Mouse (Mus musculus): ENCODE data around the gene Rps15.

The Rps15 gene

DNA sequence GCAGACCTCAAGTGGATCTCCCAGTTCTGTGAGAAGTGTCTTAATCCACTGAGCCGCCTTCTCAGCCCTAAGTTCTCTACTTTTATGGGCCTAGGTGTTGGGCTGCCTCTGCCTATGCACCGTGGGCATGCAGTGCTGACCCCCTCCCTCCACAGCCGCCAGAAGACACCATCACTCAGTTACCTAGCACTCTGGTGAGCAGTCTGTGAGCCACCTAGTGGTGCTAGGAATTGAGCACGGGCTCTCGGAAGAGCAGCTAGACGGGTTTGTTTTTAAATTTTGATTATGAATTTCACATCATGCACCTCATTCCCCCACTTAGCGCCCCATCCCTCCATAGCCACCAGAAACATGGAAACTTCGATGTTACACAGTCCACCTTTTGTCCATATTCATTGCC, 3.6 kb upstream of the Rps15 start:
- in situ Hi-C loops (cut with MboI, MseI), result no loop called here

DNA sequence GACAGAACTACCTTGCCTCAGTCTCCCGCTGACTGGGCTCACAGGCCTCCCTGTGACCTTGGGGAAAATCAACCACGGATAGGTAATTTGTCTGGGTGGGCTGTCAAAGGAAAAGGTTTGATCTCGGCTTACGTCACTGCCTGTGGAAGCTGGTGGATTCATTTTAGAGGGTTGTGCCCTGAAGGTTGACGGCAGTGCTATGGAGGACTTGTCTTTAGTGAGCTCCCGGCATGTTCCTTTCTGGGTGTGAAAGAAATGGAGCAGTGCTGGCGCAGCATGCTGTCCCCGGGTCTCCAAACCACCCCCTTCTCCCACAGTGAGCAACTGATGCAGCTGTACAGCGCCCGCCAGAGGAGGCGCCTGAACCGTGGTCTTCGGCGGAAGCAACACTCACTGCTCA, 1.1 kb downstream of the Rps15 start:
- in situ Hi-C loops (cut with MboI, MseI), result no loop called here

DNA sequence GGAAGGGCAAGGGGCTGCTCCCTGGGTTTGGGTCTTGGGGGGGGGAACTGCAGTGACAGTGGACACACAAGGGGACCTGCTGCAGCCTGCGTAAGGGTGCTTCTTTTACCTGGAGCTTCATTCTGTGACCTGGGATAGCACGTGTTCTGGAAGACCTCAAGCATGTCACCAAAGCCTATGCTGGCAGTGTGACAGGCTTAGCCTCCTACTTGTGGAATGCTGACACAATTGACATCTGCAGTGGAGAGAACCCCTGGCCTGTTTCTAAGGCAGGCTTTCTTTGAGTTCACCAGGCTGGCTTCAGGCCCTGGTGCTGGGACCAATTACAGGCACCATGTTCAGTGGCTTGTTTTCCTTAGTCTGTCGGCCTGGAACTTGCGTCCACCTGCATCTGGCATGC, 2.1 kb downstream of the Rps15 start:
- in situ Hi-C loops (cut with MboI, MseI), result no loop called here

DNA sequence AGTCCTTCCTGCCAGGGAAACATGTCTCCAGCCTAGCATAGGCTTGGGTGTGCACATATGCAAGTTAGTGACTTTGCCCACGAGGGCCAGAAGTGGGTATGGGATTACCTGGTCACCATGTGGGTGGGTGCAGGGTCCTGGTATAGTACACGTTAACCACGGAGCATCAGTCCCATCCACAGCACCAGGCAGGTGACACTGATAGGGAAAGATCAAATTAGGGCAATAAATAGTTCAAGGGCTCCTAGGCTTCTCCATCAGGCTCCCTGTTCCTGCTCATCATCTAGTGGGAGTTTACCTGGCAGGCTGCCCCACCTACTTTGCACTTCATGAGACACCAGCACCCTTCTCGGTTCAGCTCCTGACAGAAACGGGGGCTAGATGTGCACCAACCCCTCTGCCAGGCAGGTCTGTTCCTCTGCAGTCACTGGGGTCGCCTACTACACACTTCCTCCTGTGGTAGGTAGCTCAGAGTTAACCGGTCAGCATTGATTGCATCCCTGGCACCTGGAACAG, 2.6 kb downstream of the Rps15 start:
- in situ Hi-C loops (cut with MboI, MseI), result no loop called here

DNA sequence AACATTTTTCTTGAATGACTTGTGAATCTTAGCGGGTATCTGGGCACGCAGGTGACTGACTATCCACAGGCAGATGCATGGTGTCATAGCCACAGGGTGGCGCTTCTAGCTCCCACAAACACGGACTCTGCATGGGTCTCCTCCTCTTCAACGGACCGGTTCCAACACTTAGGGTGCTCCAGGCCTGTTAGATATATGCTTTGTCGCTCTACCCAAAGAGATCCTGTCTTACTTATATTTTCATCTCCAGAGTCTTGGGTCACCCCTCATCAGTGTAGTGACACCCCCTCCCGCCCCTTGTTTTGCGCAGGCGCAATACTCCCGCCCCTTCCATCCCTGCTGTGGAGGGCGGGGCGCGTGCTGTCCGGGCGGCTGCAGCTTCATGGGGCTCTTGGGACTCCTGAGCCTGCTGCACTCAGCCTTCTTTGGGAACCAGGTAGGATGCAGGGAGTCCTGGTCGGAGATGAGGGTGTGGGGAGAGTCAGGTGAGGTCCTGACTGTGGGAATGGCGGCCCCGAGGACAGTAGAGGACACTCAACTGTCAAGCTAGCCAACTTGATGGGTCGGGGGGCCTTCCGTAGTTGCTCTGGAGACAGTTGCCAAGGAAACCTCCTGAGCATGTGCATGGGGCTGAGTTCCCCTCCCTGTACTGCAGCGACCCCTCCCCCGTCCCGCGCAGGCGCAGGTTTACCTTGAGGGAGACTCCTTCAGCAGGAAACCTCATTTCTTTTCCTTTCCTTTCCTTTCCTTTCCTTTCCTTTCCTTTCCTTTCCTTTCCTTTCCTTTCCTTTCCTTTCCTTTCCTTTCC, 3.6 kb downstream of the Rps15 start, which contains the start of gene Apc2:
Gene Apc2, plus strand, starts transcription at position 360 of the 808 bp plus-strand sequence.
- in situ Hi-C loops (cut with MboI, MseI), result no loop called here

DNA sequence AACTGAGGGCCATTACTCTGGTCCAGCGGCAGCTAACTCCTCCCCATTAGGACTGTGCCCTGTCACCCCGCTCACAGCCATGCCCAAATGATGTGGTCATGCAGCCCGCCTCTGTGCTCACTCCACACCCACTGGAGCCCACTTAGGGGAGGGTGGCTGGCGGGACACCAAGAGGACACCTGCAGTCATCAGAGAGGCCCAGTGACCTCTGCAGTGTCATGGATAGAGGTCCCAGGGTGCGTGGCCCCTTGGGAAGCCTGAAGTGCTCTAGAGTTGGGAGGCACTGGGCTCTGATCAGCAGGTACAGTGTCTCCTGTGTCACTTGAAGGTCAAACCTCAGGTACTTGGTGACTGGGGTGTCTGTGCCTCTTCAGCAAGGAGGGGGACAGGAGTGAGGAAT, 4.6 kb downstream of the Rps15 start:
- in situ Hi-C loops (cut with MboI, MseI), result no loop called here

DNA sequence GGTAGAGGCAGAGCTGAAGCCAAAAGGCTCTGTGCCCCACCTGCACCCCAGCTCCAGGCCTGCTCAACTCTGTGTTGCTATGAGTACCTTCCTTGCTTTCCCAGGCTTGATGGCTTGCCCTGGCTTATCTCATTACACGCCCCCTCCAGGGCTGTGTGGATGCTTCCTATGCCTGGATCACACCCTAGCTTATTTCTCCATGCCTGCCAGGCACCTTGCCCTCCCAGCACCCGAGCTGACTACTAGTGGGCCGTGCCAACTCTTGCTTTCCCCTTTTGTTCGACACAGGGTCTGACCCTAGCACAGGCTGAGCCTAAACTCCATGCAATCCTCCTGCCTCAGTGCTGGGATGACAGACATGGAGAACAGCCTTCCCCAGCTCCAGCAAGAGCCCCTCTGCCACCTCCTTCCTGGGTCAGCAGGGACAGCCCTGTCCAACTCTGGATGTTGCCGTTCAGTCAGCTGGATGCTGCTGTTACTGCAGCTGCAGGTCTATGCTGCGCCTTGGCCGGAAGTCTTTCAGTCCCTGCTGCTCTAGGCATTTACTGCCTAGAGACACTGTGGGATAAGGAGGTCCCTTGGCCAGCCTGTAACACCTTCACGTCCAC, 5.4 kb downstream of the Rps15 start:
- in situ Hi-C loops (cut with MboI, MseI), result no loop called here

DNA sequence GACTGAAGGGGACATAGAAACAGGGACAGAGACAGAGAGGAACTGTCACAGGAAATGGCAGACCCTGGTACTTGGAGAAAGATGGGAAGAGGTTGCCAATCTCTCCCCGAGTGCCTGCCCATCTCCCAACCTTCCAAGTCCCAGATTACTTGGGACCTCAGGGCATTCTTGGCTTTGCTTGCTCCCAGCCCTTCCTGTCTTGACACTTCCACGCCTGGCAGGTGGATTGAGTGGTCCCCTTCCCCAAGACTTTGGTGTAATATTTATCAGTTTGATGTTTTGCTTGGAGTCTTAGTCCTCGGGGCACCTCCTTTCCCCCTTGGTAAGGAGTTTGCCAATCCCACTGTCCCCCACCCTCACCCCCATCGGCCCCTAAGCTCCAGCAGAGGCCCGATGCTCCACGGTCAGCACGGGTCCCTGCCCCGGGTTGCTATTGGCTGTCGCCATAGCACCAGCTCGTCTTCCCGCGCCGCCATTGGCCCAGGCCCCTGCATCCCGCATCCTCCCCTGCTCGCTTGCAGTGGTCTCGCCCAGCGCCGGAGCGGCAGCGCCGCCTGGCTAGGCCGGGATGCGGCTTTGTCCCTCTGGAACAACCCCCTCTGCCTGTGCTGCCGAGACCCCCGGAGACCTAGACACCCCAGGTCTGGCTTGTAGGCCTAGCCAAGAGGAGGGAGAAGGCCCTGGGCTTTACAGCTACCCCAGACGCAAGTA, 6.5 kb downstream of the Rps15 start:
- in situ Hi-C loops (cut with MboI, MseI), result no loop called here

DNA sequence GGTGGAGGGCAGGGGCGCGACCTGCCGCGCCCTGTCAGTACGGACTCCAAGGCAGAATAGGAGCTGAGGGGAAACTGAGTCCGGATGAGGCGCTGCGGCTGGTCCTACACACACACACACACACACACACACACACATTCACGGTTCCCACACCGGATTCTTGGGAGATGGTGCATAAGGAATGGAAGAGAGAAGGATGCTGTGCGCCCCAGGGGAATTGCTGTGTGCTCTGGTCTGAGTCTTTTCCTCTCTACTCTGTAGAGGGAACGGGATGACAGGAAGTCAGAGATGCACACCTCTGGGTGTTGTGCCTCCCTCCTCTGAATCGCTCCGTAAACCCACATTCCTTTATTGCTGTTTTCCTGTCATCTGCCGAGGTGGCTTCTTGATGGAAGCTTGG, 7.0 kb downstream of the Rps15 start:
- in situ Hi-C loops (cut with MboI, MseI), result no loop called here

DNA sequence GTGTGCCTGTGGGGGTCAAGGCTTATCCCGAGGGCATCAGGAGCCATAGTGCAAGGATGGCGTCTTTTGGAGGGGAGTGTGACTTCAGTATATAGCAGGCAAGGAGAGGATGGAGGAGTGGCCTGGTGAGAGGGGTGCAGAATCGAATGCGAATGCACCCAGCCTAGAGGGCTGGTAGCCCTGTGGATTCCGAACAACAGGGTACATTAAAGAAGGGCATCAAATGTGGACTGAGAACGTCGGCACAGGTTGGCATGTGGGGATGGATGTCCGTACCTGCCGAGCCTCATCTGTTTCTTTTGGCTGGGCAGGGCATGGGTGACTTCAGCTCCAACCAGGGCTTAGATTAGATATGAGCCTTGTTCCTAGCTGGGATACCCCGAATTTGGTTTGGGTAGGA, 7.6 kb downstream of the Rps15 start:
- in situ Hi-C loops (cut with MboI, MseI), result no loop called here

DNA sequence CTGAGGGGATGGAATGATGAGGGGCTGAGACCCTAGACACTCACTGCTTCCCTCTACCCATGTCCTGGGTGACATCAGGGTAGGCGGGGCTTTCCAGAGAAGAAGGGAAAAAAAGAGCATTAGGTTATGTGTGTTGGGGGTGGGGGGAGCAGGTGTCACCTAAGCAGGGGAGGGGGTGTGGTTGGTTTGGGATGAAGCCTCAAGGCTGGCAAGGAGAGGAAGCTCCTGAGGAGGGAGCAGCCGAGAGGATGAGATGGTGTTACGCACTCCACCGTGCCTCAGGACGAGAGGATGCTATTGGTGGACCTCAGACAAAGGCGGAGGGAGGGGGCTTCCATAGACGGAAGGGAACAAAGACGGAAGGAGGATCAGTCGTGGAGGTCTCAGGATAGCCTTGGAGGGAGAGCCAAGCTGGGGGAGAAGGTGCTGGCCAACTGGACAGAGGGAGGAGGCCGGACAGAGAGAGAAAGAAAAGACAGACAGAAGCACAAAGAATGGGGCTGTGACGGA, 8.5 kb downstream of the Rps15 start:
- in situ Hi-C loops (cut with MboI, MseI), result no loop called here

DNA sequence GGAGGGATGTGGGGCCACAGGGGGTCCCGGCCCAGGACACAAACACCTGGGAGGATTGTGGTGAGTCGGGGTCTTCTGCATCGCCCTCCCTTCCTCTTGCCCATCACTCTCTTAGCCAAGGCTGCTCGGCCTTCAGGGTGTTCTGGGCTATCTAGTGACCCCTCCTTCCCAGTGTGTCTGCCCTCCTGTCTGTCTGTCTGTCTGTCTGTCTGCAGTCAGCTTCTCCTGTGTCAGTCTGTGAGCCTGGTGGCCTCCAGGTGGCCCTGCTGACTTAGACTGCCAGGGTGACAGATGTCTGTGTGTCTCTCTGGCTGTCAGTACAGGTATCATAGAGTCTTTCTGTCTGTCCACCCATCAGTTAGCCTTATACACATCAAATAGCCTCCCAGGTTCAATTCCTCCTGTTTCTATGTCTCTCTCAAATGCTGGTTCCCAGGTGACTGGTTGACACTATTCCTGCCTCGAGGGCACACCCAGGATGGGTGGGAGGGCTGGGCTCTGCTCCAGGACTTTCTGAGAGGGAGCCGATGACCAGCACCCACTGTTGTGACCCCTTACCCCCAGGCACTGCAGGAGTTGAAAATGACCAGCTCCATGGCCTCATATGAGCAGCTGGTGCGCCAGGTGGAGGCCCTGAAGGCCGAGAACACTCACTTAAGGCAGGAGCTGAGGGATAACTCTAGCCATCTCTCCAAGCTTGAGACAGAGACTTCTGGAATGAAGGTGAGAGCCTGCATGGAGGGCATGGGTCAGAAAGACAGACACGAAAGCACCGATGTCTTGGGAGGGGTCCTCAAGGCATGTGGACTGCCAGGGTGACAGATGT, 9.2 kb downstream of the Rps15 start:
- in situ Hi-C loops (cut with MboI, MseI), result no loop called here

DNA sequence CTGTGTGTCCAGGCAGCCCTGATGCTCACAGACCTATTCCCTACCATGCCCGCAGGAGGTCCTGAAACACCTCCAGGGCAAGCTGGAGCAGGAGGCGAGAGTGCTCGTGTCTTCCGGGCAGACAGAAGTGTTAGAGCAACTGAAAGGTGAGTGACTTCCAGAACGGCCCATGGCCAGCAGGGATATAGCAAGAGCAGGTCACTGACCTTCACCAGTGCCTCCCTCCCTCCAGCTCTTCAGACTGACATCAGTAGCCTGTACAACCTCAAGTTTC, 9.8 kb downstream of the Rps15 start:
- in situ Hi-C loops (cut with MboI, MseI), result no loop called here

DNA sequence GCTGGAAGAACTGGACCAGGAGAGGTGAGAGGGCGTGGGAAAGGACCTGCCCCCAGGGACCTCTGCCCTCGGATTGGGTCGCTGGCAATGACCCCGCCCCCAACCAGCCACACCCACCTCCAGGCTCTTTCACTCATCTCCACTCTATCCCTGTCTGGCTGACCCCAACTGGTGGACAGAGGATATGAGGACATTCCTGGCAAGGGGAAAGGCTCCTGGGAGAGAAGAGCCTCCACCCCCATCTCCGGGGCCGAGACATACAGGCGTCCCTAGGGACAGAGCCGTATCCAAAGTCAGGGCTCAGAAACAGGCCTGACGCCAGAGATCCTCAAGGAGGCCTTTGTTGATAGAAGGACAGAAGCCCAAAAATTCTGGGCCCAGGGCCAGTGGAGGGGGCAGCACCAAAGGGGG, 10.2 kb downstream of the Rps15 start:
- in situ Hi-C loops (cut with MboI, MseI), result no loop called here

DNA sequence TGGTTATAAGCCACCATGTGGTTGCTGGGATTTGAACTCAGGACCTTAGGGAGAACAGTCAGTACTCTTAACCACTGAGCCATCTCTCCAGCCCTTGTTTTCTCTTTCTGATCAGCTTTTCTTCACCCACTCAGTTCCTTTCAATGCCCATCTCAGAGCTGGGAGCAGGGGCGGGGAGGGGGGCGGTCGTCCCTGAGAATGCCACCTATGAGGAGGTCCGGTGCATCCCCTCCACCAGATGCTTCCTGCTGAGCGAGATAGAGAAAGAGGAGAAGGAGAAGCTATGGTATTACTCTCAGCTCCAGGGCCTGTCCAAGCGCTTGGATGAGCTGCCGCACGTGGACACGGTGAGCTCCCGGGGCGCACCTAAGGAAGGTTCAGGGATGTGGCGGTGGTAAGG, 12.2 kb downstream of the Rps15 start:
- in situ Hi-C loops (cut with MboI, MseI), result no loop called here

DNA sequence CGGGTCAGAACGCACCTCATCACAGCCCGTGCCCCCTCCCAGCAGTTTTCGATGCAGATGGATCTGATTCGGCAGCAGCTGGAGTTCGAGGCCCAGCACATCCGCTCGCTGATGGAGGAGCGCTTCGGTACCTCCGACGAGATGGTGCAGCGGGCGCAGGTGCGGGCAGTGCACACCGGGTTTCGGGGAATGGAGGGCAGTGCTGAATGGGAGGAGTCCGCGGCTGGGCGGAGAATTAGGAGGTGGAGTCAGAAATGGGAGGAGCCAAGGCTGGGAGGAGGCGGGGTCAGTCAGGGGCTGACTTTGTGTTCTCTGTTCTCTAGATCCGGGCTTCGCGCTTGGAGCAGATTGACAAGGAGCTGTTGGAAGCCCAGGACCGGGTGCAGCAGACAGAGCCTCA, 12.6 kb downstream of the Rps15 start:
- in situ Hi-C loops (cut with MboI, MseI), result no loop called here

DNA sequence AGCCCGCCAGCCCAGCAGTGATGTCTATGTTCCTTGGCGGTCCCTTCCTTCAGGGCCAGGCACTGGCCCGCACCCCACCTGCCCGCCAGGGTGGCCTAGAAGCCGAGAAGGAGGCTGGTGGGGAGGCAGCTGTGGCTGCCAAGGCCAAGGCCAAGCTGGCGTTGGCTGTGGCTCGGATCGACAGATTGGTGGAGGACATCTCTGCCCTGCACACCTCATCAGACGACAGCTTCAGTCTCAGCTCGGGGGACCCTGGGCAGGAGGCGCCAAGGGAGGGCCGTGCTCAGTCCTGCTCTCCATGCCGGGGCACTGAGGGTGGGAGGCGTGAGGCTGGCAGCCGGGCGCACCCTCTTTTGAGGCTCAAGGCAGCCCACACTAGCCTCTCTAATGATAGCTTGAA, 19.3 kb downstream of the Rps15 start:
- in situ Hi-C loops (cut with MboI, MseI), result no loop called here

DNA sequence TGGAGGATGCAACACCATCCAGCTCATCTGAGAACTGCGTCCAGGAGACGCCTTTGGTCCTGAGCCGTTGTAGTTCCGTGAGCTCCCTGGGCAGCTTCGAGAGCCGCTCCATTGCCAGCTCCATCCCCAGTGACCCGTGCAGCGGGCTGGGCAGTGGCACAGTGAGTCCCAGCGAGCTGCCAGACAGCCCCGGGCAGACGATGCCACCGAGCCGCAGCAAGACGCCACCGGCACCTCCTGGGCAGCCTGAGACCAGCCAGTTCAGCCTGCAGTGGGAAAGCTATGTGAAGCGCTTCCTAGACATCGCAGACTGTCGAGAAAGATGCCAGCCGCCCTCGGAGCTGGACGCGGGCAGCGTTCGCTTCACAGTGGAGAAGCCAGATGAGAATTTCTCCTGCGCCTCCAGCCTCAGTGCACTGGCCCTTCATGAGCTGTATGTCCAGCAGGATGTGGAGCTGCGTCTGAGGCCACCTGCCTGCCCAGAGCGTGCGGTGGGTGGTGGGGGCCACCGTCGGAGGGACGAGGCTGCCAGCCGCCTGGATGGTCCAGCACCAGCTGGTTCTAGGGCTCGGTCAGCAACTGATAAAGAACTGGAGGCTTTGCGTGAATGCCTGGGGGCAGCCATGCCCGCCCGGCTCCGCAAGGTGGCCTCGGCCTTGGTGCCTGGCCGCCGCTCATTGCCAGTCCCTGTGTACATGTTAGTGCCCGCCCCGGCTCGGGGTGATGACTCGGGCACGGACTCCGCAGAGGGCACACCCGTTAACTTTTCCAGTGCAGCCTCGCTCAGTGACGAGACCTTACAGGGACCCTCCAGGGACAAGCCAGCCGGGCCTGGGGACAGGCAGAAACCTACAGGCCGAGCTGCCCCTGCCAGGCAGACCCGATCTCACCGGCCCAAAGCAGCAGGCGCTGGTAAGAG, 20.6 kb downstream of the Rps15 start:
- in situ Hi-C loops (cut with MboI, MseI), result no loop called here

DNA sequence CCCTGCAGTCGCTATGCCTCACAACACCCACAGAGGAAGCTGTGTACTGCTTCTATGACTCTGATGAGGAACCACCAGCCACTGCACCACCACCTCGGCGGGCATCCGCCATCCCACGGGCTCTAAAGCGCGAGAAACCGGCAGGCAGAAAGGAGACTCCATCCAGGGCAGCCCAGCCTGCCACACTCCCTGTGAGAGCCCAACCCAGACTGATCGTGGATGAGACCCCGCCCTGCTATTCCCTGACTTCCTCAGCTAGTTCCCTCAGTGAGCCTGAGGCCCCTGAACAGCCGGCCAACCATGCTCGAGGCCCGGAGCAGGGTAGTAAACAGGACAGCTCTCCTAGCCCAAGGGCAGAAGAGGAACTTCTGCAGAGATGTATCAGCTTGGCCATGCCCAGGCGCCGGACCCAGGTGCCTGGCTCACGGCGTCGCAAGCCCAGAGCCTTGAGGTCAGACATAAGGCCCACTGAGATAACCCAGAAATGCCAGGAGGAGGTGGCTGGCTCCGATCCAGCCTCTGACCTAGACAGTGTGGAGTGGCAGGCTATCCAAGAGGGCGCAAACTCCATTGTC, 21.5 kb downstream of the Rps15 start:
- in situ Hi-C loops (cut with MboI, MseI), result no loop called here

DNA sequence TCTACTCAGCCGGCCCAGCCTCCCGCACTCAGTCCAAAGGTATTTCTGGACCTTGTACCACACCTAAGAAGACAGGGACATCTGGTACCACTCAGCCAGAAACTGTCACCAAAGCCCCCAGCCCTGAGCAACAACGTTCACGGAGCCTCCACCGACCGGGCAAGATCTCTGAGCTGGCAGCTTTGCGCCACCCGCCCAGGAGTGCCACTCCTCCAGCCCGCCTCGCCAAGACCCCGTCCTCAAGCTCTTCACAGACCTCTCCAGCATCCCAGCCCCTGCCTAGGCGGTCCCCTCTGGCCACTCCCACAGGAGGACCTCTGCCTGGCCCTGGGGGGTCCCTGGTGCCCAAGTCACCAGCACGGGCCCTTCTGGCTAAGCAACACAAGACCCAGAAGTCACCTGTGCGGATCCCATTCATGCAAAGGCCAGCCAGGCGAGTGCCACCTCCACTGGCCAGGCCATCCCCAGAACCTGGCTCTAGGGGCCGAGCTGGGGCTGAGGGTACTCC, 22.3 kb downstream of the Rps15 start:
- in situ Hi-C loops (cut with MboI, MseI), result no loop called here
